Mouse (Mus musculus): Measurements from ENCODE around the gene Slc11a2. TPM values are rescaled to one million over a fixed set of nuclear protein-coding genes. Genes with fewer than 3 reads are reported as not detected.

The Slc11a2 gene
- total and polyA plus RNA-seq, 3 experiments, result 8.9 to 18.6 (median 13.0) TPM

DNA sequence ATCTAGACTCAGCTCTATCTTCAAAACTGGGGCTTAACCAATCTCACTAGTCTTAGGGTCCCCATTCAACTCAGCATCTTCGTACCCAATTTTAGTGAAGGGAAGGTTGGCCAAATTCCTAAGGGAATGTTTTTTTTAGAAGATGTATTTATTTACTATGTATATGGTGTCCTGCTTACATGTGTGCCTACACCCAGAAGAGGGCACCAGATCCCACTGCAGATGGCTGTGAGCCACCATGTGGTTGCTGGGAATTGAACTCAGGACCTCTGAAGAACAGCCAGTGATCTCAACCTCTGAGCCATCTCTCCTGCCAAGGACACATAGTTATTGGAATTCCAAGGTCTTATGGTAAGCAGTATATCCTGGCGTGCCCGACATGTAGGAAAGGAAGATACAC is 29.3 kb downstream of the Slc11a2 start:
- Histone ChIP-seq H3K27ac (ENCODE audit: insufficient read depth, low read depth) (no peak overlapping the region), H3K79me2 (replicated peaks; ENCODE audit: control insufficient read depth, extremely low read depth, insufficient read depth, poor library complexity, severe bottlenecking) (no peaks in the 10 kb centered on the region), H3K9ac (ENCODE audit: insufficient read depth, low read depth) (no peak overlapping the region), H3K36me3 (replicated peaks in 1 of 2; ENCODE audit: control insufficient read depth in 1 of 2, insufficient read depth in 1 of 2, low read length in 1 of 2) (peaks cover 28 to 81% of the 10 kb centered on the region in 2 experiments), H3K27me3 (replicated peaks) (no peaks in the 10 kb centered on the region), H3K4me3 (replicated peaks in 1 of 3; ENCODE audit: low read depth in 2 of 3, low read length in 2 of 3, poor library complexity in 1 of 3) (no peak overlapping the region), H3K4me1 (ENCODE audit: control insufficient read depth in 1 of 2, insufficient read depth in 2 of 2) (0 out of 4 replicates have a peak, but pooled peaks cover 0 to 1% of the 10 kb centered on the region in 2 experiments), H3K4me2 (ENCODE audit: insufficient read depth, low read depth, poor library complexity, severe bottlenecking) (no peak overlapping the region), H3K9me3 (replicated peaks; ENCODE audit: low read length) (no peaks in the 10 kb centered on the region)
- dilution Hi-C loops (cut with MboI; ENCODE audit: extremely low pct_ligation_motif_present, extremely low pct_unique_long_range_greater_than_20kb, low sequenced_read_pairs) (no loop called here), in situ Hi-C loops (cut with MboI; ENCODE audit: low pct_ligation_motif_present, low pct_unique_long_range_greater_than_20kb, low sequenced_read_pairs) (no loop called here)
- TF ChIP-seq RAD21 (IDR thresholded peaks at IDR 0.05; ENCODE audit: low read depth, low read length), result peak; percentile 10
- peak; percentile 20; the same call in 1 of the 2 replicates for TF ChIP-seq SMC3 (IDR thresholded peaks at IDR 0.05; ENCODE audit: low read depth, low read length)
- TF ChIP-seq PAX5 (IDR thresholded peaks at IDR 0.05; ENCODE audit: low read length), result no peak
- TF ChIP-seq ELF1 (IDR thresholded peaks at IDR 0.05; ENCODE audit: low read depth, low read length), result no peak
- no peak for TF ChIP-seq ZMIZ1 (IDR thresholded peaks at IDR 0.05; ENCODE audit: low read depth, low read length)
- TF ChIP-seq JUN (IDR thresholded peaks at IDR 0.05; ENCODE audit: insufficient read depth, low read depth, low read length), result no peak
- TF ChIP-seq CTCF (conservative IDR thresholded peaks at IDR 0.05 in 1 of 2, IDR thresholded peaks at IDR 0.05 in 1 of 2; ENCODE audit: low read depth in 2 of 2, low read length in 2 of 2), result peak in 1 of 2 experiments; percentile 54; a peak in 2 of 4 replicates
- no peak for TF ChIP-seq USF1 (IDR thresholded peaks at IDR 0.05; ENCODE audit: low read depth, low read length)
- no peak for TF ChIP-seq SIN3A (IDR thresholded peaks at IDR 0.05; ENCODE audit: low read length)
- no peak for DNase-seq (ENCODE audit: extremely low read depth)

DNA sequence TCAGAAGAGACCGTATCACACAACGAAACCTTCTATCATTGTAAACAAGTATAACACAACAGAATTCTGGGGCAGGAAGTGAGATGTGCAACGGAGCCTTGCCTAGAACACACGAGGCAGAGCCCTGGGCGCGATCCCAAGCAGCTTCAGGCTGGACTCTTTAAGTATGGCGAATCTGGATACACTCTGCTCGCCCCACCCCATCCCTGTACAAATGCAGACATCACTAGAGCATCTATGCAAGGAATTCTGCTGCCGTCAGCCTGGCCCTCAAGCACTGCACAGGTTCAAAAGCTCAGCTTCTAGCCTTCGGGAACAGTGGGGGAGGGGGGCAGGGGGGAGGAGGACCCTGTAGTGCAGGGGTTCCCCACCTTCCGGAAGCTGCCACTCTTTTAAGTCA is 31.9 kb downstream of the Slc11a2 start:
- peaks cover 11 to 56% of the 10 kb centered on the region in 2 experiments for H3K36me3 ChIP-seq (replicated peaks in 1 of 2; ENCODE audit: control insufficient read depth in 1 of 2, insufficient read depth in 1 of 2, low read length in 1 of 2)
- in situ Hi-C loops (cut with MboI; ENCODE audit: low pct_ligation_motif_present, low pct_unique_long_range_greater_than_20kb, low sequenced_read_pairs), result no loop called here
- no peak overlapping the region for H3K9ac ChIP-seq (ENCODE audit: insufficient read depth, low read depth)
- H3K4me2 ChIP-seq (ENCODE audit: insufficient read depth, low read depth, poor library complexity, severe bottlenecking), result no peak overlapping the region
- no peaks in the 10 kb centered on the region for H3K27me3 ChIP-seq (replicated peaks)
- no peaks in the 10 kb centered on the region for H3K9me3 ChIP-seq (replicated peaks; ENCODE audit: low read length)
- dilution Hi-C loops (cut with MboI; ENCODE audit: extremely low pct_ligation_motif_present, extremely low pct_unique_long_range_greater_than_20kb, low sequenced_read_pairs), result no loop called here
- H3K27ac ChIP-seq (ENCODE audit: insufficient read depth, low read depth), result no peak overlapping the region
- no peaks in the 10 kb centered on the region for H3K79me2 ChIP-seq (replicated peaks; ENCODE audit: control insufficient read depth, extremely low read depth, insufficient read depth, poor library complexity, severe bottlenecking)
- no peak overlapping the region for H3K4me3 ChIP-seq (replicated peaks in 1 of 3; ENCODE audit: low read depth in 2 of 3, low read length in 2 of 3, poor library complexity in 1 of 3)
- H3K4me1 ChIP-seq (ENCODE audit: control insufficient read depth in 1 of 2, insufficient read depth in 2 of 2), result peaks cover 14 to 21% of the 10 kb centered on the region in 2 experiments
- no peak for DNase-seq (ENCODE audit: extremely low read depth)
- TF ChIP-seq JUN (IDR thresholded peaks at IDR 0.05; ENCODE audit: insufficient read depth, low read depth, low read length) (no peak), MXI1 (IDR thresholded peaks at IDR 0.05; ENCODE audit: low read depth, low read length) (no peak), E2F4 (IDR thresholded peaks at IDR 0.05; ENCODE audit: insufficient replicate concordance, low read depth, low read length) (no peak), KAT2A (IDR thresholded peaks at IDR 0.05; ENCODE audit: insufficient replicate concordance, low read length) (no peak), GABPA (IDR thresholded peaks at IDR 0.05; ENCODE audit: insufficient replicate concordance, low read depth, low read length) (no peak), ZKSCAN1 (IDR thresholded peaks at IDR 0.05; ENCODE audit: borderline replicate concordance, low read depth, low read length) (no peak), NRF1 (IDR thresholded peaks at IDR 0.05; ENCODE audit: low read depth, low read length) (no peak), ETS1 (conservative IDR thresholded peaks at IDR 0.05; ENCODE audit: low read depth, low read length) (no peak), USF1 (IDR thresholded peaks at IDR 0.05; ENCODE audit: low read depth, low read length) (no peak), MEF2A (IDR thresholded peaks at IDR 0.05; ENCODE audit: borderline replicate concordance, low read depth, low read length) (no peak), CTCF (conservative IDR thresholded peaks at IDR 0.05 in 1 of 2, IDR thresholded peaks at IDR 0.05 in 1 of 2; ENCODE audit: low read depth in 2 of 2, low read length in 2 of 2) (no peak), RAD21 (IDR thresholded peaks at IDR 0.05; ENCODE audit: low read depth, low read length) (no peak), POLR2AphosphoS2 (IDR thresholded peaks at IDR 0.05; ENCODE audit: low read depth, low read length) (no peak), POLR2A (IDR thresholded peaks at IDR 0.05; ENCODE audit: low read depth, low read length) (no peak), MAZ (IDR thresholded peaks at IDR 0.05; ENCODE audit: low read depth, low read length) (no peak), EP300 (IDR thresholded peaks at IDR 0.05; ENCODE audit: low read length) (no peak), MAX (IDR thresholded peaks at IDR 0.05; ENCODE audit: low read length) (no peak), IRF4 (IDR thresholded peaks at IDR 0.05; ENCODE audit: low read depth, low read length) (no peak)

All from CH12.LX (cell line).